Mouse (Mus musculus) induced T-regulatory cell, adult 2 months (primary cell): ENCODE results near the gene Ptpn6.

Experiments
- DNase-seq: peaks from one replicate; pipeline ENCODE4 v3.0.0-alpha.2; 2012; ENCODE audit warnings: low read depth

The Ptpn6 gene

GRCm38 (mm10) chr6:124738511-124739023 is at the start of gene Ptpn6:
TSS of gene Ptpn6 (minus strand) at chr6:124738714.
- peak; percentile 77 for DNase-seq

GRCm38 (mm10) chr6:124787722-124788121 is 49.2 kb upstream of the Ptpn6 start:
- no peak for DNase-seq

DNA sequence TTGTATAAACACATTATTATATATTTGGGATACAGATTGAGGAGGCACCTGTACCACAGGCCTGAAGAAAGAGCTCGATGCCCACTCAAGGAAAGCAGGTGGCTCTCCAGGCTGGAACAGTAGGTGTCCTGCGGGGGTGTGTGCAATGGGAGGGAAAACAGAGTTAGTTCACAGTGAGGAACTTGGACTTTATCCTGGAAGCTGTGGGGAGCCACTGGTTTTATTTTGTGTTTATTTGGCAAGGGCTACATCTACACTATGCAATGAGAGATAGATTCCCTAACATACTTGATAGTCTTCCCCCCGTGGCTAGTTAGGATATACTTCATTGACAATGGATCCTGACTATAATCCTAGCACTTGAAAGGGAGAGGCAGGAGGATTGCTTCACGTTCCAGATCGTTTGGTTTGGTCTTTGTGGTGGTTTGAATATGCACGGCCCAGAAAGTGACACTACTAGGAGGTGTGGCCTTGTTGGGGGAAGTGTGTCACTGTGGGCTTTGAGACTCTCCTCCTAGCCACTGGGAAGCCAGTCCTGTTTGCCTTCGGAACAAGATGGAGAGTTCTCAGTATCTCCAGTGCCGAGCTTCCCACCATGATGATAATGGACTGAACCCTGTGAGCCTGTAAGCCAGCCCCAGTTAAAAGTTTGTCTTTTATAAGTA is 48.4 kb upstream of the Ptpn6 start:
- no peak for DNase-seq

DNA sequence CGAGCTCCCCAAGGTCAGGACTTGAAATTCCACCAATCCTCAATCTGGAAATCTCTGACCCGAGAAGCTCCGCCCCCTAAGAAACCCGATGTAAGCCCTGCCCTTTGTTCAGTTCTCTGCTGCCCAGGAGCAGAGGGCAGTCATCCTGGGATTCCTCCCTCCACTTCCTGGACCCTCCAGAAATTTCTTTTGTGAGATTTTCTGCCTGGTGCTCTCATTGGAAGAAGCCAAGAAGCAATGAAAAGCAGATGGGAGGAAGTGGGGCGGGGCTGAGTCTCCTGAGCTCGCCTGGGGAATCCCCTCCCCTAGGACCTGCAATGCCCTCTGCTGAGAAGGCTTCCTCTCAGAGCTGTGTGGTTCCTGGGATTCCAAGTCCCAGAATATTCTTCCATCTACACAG is 43.9 kb upstream of the Ptpn6 start:
- DNase-seq: peak; percentile 84

- DNase-seq: no peak
Measured at GRCm38 (mm10) chr6:124780917-124781316, 42.4 kb upstream of the Ptpn6 start.

- DNase-seq: no peak
Measured at GRCm38 (mm10) chr6:124779984-124780416, 41.5 kb upstream of the Ptpn6 start.

GRCm38 (mm10) chr6:124779222-124779983 is 40.9 kb upstream of the Ptpn6 start, which contains the start of gene Lrrc23:
TSS of gene Lrrc23 (minus strand) at chr6:124779727.
- DNase-seq: peak; percentile 96

DNA sequence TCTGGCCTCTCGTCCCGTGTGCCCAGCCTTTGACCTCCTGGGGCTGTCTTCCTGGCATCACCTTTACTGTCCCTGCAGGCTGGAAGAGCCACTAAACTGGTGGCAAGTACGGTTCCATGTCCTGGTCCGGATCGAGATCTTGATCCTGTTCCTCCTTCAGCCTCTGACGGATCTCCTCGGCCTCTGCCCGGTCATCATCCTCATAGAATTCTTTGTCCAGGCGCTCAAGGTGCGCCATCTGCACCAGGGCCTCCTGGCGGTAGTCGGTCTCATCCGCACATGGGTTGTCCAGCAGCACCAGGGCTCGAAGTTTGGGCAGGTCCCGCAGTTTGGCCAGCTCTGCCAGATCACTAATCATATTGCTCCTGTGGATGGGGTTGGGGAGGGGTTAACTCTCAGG is 32.0 kb upstream of the Ptpn6 start:
- DNase-seq: no peak

DNA sequence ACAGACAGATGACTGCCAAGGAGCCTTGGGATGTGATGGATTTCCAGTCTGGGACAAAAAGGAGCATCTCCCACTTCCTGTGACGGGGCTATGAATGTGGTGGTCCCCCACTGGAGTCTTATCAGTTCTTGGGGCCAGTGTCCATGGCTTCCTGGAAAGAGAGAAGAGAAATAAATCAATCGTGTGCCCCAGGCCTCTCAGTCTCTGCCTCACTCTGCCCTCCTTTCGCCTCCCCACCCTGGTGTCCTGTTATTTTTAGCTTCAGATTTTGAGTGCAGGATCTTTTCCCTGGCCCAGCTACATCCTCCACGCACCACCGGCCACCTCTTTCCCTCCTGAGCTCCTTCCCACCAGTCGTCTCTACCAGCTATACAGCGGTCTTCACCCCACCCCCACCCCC is 31.5 kb upstream of the Ptpn6 start:
- no peak for DNase-seq

DNA sequence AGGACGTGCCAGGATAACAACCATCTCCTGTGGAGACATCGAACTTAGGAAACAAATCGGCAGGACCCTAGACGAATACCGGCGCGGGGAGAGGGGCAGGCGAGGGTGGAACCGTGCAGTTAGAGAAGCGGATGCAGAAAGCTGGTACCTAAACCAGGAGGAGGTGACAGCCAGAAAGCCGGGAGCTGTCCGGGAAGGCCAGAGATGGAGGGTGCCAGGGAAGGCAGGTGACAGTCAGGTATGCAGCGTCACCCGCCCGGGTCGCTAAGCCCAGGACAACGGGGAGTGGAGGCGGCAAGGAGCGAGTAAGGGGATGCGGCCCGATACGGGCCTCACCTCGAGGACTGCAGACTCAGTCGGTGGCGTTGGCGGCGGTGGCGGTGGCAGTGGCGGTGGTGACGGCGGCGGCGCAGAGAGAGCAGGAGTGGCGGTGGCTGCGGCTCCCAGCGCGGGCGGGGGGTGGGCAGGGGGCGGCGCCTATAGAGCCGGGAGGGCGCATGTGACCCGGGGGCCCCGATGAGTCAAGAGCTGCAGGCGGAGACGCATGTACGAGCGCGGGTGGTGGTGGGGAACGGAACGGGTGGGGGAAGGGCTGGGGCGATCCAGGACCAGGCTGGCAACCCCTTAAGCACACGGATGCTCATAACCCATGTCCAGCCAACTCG is 30.7 kb upstream of the Ptpn6 start, which contains the start of gene Eno2:
TSS of gene Eno2 (minus strand) at position 573 of the 665 bp plus-strand sequence.
- DNase-seq: peak; percentile 75

GRCm38 (mm10) chr6:124768704-124769044 is 30.2 kb upstream of the Ptpn6 start:
- DNase-seq: no peak

- peak; percentile 63 for DNase-seq
Measured at GRCm38 (mm10) chr6:124767920-124768703, 29.6 kb upstream of the Ptpn6 start.

DNA sequence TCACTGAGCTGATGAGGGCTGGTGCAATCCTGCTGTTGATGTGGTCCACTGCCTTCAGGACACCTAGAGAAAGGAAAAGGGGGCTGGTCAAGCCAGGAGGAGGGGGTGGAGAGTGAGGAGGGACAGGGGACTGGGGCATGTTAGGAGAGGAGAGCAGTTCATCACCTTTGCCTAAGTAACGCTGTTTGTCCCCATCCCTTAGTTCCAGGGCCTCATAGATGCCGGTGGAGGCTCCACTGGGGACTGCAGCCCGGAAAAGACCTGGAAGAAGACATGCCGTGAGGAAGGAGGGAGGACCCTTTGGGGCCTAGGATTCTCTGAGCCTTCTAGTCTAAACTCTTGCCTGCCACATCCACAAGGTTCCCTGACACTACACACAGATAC is 29.0 kb upstream of the Ptpn6 start:
- DNase-seq: no peak

DNA sequence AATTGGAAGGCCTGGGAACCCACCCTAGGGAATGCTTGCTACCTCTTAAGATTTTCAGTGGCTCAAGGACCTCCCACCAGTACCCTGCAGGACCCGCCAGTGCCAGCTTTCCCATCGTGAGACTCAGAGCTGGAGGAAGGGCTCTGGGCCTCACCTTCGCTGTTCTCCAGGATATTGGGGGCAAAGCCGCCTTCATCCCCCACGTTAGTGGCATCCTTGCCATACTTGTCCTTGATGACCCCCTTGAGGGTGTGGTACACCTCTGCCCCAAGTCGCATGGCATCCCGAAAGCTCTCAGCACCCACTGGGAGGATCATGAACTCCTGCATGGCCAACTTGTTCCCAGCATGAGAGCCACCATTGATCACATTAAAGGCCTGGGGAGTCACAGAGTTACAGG is 27.4 kb upstream of the Ptpn6 start:
- no peak for DNase-seq

DNA sequence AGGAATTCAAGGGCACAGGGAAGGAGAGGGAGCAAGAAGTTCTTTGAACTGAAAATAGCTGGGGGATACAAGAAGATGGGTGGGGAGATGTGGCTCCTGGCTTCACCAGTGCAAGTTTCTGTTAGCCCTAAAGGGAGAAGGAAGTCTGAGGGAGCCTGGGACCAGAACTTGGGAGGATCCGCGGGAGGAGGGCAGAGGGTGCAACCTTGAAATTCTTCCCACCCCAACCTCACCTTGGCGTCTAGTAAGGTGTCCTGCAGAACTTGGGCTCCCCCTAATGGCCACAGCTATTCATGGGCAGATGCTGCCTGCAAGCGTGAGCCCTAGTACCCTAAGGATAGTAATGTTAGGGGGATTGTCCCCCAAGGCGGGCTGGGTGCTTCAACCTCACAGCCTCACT is 20.7 kb upstream of the Ptpn6 start:
- peak; percentile 94 for DNase-seq

DNA sequence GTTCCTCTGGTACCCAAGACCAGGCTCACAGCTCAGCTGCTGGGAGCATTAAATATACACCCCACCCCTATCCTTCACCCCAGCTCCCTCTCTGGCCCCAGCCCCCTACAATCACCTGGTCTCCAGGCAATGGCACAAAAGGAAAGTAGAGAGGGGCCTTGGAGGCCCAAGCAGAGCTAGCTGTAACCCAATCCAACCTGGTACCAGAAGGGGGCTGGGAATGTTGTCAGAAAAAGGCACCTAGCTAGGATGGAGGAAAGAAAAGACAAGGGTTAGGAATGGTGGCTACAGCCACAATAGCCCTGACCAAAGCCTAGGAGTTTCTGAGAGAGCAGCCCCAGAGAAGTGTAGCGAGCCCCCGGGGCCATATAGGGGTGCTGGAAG is 20.3 kb upstream of the Ptpn6 start:
- no peak for DNase-seq

GRCm38 (mm10) chr6:124757909-124758848 is 19.7 kb upstream of the Ptpn6 start:
- no peak for DNase-seq

DNA sequence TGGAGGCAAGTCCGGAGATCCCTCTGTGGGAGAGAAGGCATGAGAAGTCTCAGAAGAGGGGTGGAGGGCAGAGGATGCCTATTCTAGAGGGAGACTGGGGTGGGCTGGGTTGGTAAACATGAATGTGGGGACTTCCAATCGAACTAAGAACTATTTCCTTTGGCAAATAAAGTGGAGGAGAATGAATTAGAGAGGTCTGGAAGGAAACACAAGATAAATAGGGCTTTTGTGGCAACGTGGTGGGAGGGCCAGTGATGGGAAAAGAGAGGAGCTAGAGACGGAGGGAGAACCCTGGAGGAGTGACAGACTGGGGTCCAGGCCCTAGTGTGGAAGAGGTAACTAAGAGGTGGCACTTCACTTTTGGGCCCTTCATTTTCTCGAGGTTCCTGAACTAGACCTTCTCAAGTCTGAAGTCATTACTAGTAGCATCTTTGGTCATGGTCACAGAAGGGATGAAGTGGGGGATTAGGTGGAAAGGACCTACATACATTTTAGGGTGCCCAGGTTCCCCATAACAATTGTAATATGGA is 18.9 kb upstream of the Ptpn6 start:
- no peak for DNase-seq

DNA sequence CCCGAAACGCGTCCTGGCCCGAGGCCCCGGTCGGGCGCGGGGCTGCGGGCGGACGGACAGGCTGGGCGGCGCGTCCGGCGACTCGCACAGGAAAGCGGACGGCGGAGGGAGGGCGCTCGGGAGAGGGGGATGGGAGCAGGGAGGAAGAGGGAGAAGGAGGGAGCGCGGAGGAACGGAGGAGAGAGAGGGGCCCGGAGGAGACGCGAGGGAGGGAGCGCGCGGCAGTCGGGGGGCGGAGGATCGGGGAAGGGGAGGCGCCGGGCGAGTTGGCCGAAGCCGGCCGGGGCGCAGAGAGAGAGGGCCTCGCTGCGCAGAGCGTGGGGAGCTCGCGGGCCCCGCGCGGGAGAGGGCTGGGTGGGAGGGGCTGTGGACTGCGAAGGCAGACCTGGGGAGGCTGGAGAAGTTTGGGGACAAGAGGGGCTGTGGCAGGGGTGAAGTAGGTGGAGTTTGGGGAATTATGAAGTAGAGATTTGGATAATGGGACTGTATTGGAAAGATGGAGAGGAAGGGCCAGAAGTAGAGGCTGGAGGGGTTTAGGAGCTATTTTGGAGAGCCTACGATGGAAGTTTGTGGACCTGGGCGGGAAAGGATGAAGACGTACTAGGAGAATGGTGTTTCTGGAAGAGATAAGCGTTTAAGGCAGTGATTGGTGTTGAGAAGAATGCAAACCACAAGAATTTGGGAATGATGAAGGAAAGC is 18.3 kb upstream of the Ptpn6 start:
- DNase-seq: peak; percentile 67
